Mouse (Mus musculus) midbrain, embryonic 13.5 days (tissue): ENCODE data around the gene Jak3. TPM values are rescaled to one million over a fixed set of nuclear protein-coding genes. Genes with fewer than 3 reads are reported as not detected.

Experiments used
- ATAC-seq: fragments of 200-750 bp; cut with Nextera tagmentation; 2 replicates; pipeline ENCODE4 v1.8.0; 2017; ENCODE audit warnings: mild to moderate bottlenecking, moderate TSS enrichment, moderate library complexity
- H3K27ac ChIP-seq: fragments of 300-500 bp; sonication (generic); 2 replicates; pipeline ENCODE4 v1.5.1; 2015; ENCODE audit warnings: inconsistent platforms, mild to moderate bottlenecking, moderate library complexity
- H3K27me3 ChIP-seq: fragments of 300-500 bp; sonication (generic); 2 replicates; pipeline ENCODE4 v1.6.1; 2015; ENCODE audit warnings: mild to moderate bottlenecking, inconsistent platforms
- H3K36me3 ChIP-seq: fragments of 300-500 bp; sonication (generic); 2 replicates; pipeline ENCODE4 v1.6.1; 2015; ENCODE audit warnings: mild to moderate bottlenecking, inconsistent platforms
- H3K4me1 ChIP-seq: fragments of 300-500 bp; sonication (generic); replicated peaks from 2 replicates; pipeline ENCODE4 v1.6.1; 2015; ENCODE audit warnings: inconsistent platforms
- H3K4me2 ChIP-seq: fragments of 300-500 bp; sonication (generic); replicated peaks from 2 replicates; pipeline ENCODE4 v1.6.1; 2015; ENCODE audit warnings: moderate library complexity, mild to moderate bottlenecking, inconsistent platforms
- H3K4me3 ChIP-seq: fragments of 300-500 bp; sonication (generic); replicated peaks from 2 replicates; pipeline ENCODE4 v1.5.1; 2015; ENCODE audit warnings: mild to moderate bottlenecking, inconsistent platforms
- H3K9ac ChIP-seq: fragments of 300-500 bp; sonication (generic); replicated peaks from 2 replicates; pipeline ENCODE4 v1.6.1; 2015; ENCODE audit warnings: mild to moderate bottlenecking, inconsistent platforms
- H3K9me3 ChIP-seq: fragments of 300-500 bp; sonication (generic); 2 replicates; pipeline ENCODE4 v1.6.1; 2016; ENCODE audit warnings: mild to moderate bottlenecking, inconsistent platforms
- WGBS: fragments of 180-500 bp; shearing (Covaris S2); methylation state at CpG from one replicate; pipeline ENCODE4 v1.1.7; 2015; 5-methylcytosine and 5-hydroxymethylcytosine counted together
- polyA plus RNA-seq: library from polyadenylated mRNA; unstranded; fragments of >200 nt; fragmentation: Nextera tagmentation; extraction: Ambion mirVana; gene quantifications from 2 replicates; pipeline ENCODE4 v1.2.1, GENCODE M21; 2015

Gene Jak3
- polyA plus RNA-seq, 1 experiment from 2014 or later, result 2.7 TPM

DNA sequence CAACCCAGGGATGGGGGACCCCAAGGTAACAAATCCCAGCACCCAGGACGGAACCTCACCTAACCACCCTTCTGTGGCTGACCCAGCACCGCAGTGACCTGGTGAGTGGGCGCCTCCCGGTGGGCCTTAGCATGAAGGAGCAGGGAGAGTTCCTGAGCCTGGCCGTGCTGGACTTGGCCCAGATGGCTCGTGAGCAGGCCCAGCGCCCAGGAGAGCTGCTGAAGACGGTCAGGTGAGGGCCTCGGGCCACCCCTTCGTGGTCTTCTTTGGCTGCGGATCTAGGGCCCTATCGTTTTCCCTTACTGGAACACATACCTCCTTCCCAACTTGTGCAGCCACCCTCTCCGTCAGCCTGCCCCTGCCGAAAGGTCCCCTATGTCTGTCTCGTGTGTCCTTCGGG is 3.0 kb downstream of the Jak3 start:
- peak overlapping the region; percentile 31 for H3K4me3 ChIP-seq
- H3K4me1 ChIP-seq, result peaks cover 20% of the 10 kb centered on the region
- no peak overlapping the region for H3K27ac ChIP-seq
- peak overlapping the region; percentile 48 for H3K4me2 ChIP-seq
- H3K9me3 ChIP-seq, result no peaks in the 10 kb centered on the region
- H3K36me3 ChIP-seq, result no peaks in the 10 kb centered on the region
- H3K27me3 ChIP-seq, result peaks cover 87% of the 10 kb centered on the region
- no peak for ATAC-seq
- WGBS, result 10% methylated on average over 16 of the region's 16 CpGs
- peak overlapping the region; percentile 28; the same call in 1 of the 2 replicates for H3K9ac ChIP-seq

DNA sequence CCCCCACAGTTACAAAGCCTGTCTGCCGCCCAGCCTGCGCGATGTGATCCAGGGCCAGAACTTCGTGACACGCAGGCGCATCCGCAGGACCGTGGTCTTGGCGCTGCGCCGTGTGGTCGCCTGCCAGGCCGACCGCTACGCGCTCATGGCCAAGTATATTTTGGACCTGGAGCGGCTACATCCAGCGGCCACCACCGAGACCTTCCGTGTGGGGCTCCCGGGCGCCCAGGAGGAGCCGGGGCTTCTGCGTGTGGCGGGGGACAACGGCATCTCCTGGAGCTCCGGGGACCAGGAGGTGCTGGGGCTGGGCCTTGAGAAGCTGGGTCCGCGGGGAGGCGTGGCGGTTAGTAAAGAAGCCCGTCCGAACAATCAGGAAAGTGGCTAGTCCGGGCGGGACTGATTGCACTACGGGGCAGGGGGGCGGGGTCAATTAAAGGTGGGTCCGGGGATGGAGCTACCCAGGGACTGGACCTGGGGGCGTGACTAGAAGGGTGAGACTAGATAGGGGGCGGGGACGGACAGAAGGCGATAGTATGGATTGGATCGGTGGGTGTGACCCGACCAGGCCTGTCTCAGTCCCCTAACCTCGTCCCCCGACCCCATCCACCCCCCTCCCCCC is 3.6 kb downstream of the Jak3 start:
- Histone ChIP-seq H3K9ac (peak overlapping the region; percentile 28; the same call in 1 of the 2 replicates), H3K36me3 (no peaks in the 10 kb centered on the region), H3K4me1 (peaks cover 20% of the 10 kb centered on the region), H3K9me3 (no peaks in the 10 kb centered on the region), H3K27ac (no peak overlapping the region), H3K4me3 (peak overlapping the region; percentile 31), H3K4me2 (peak overlapping the region; percentile 48), H3K27me3 (peaks cover 91% of the 10 kb centered on the region)
- ATAC-seq, result no peak
- WGBS, result 2% methylated on average over 46 of the region's 46 CpGs

DNA sequence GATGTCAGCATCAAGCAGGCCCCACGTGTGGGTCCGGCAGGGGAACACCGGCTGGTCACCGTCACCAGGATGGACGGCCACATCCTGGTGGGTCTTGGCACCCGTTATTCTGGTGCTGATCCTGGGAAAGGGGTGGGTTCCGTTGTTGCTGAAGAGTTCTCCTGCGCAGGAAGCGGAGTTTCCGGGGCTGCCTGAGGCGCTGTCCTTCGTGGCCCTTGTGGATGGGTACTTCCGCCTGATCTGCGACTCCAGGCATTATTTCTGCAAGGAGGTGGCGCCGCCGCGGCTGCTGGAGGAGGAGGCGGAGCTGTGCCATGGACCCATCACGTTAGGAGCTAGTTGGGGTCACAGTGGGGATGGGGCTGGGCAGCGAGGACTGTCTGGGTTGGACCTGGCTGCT is 4.4 kb downstream of the Jak3 start:
- 4% methylated on average over 21 of the region's 21 CpGs for WGBS
- ATAC-seq, result no peak
- H3K4me1 ChIP-seq, result peaks cover 21% of the 10 kb centered on the region
- H3K27me3 ChIP-seq, result peaks cover 94% of the 10 kb centered on the region
- 0 out of 2 replicates have a peak overlapping the region, but pooled peaks have one; percentile 13 for H3K4me2 ChIP-seq
- no peaks in the 10 kb centered on the region for H3K9me3 ChIP-seq
- no peak overlapping the region for H3K27ac ChIP-seq
- H3K4me3 ChIP-seq, result no peak overlapping the region
- H3K9ac ChIP-seq, result no peak overlapping the region
- no peaks in the 10 kb centered on the region for H3K36me3 ChIP-seq

DNA sequence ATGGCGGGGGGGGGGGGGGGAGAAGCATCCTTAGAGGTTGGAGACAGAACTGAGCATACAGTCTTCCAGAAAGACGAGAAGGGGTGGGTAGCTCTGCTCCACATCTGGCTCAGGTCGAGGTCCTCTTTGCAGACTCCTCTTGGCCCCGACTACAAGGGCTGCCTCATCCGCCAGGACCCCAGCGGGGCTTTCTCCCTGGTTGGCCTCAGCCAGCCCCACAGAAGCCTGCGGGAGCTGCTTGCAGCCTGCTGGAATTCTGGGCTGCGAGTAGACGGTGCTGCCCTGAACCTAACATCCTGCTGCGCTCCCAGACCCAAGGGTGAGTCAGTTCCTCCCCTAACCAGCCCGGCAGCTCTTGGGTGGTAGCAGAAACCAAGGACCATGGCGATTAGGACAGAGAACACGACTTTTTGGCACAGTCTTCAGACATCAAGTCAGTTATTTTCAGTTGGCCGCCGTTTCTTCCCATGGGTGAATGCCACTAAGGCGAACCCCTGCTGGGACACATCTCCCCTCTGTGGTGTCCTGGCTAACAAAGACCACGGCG is 5.3 kb downstream of the Jak3 start:
- Histone ChIP-seq H3K4me2 (no peak overlapping the region), H3K27me3 (peaks cover 99% of the 10 kb centered on the region), H3K36me3 (no peaks in the 10 kb centered on the region), H3K9ac (no peak overlapping the region), H3K4me1 (peaks cover 22% of the 10 kb centered on the region), H3K4me3 (no peak overlapping the region), H3K27ac (no peak overlapping the region), H3K9me3 (no peaks in the 10 kb centered on the region)
- ATAC-seq, result no peak
- 2% methylated on average over 18 of the region's 18 CpGs for WGBS

DNA sequence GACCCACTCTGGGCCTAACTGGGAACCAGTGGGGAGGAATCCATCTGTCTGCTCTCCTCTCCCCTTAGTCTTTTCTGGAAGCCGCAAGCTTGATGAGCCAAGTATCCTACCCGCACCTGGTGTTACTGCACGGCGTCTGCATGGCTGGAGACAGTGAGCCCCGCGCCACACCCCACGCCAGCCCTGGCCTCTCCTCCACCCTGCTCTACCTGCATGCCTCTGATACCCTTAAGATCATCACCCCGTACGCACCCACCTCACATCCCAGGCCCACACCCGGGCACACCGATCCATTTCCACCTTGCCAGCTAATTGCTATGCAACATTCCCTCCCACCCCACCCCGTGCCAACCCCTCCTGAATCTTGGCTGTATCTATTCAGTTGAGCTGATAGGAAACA is 6.7 kb downstream of the Jak3 start:
- H3K4me1 ChIP-seq, result peaks cover 30% of the 10 kb centered on the region
- no peaks in the 10 kb centered on the region for H3K9me3 ChIP-seq
- no peak overlapping the region for H3K9ac ChIP-seq
- ATAC-seq, result no peak
- peaks cover 100% of the 10 kb centered on the region for H3K27me3 ChIP-seq
- H3K36me3 ChIP-seq, result no peaks in the 10 kb centered on the region
- WGBS, result 53% methylated on average over 12 of the region's 12 CpGs
- no peak overlapping the region for H3K4me3 ChIP-seq
- H3K4me2 ChIP-seq, result no peak overlapping the region
- H3K27ac ChIP-seq, result no peak overlapping the region

DNA sequence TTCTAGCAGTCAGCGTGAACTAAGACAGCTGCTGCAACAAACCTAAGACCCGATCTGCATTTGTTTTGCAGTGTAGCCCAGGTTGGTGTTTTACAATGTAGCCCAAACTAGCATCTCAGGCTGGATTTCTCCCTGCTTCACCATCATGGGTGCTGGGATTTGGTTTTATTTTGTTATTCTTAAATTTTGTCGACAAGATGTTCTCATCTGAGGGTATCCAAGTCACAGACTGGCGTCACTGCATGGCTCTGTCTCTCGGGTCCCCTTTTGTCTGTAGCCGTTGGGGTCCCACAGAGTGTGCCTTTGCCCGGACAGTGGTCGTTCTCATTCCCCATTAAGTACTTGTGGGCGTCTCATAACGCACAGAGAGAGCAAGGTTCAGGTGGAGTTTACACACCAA is 8.6 kb downstream of the Jak3 start:
- no peak for ATAC-seq
- WGBS, result 9% methylated on average over 10 of the region's 10 CpGs
- Histone ChIP-seq H3K27ac (no peak overlapping the region), H3K36me3 (no peaks in the 10 kb centered on the region), H3K4me3 (no peak overlapping the region), H3K27me3 (peaks cover 100% of the 10 kb centered on the region), H3K4me2 (no peak overlapping the region), H3K9ac (no peak overlapping the region), H3K9me3 (no peaks in the 10 kb centered on the region), H3K4me1 (peaks cover 27% of the 10 kb centered on the region)

DNA sequence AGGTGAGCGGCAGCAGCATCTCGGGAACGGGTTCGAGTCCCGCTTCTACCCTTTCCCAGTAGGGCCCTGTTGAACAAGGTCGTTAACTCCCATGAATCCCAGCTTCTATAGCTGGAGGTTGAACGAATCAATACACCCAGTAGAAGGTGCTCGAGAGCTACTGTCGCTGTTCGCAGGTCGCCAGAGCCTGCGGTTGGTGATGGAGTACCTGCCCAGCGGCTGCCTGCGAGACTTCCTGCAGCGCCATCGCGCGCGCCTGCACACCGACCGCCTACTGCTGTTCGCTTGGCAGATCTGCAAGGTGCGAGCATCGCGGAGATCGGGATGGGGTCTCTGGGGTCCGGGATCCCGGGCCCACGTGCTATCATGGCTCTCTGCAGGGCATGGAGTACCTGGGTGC is 9.5 kb downstream of the Jak3 start:
- Histone ChIP-seq H3K27me3 (peaks cover 100% of the 10 kb centered on the region), H3K36me3 (no peaks in the 10 kb centered on the region), H3K4me3 (peak overlapping the region; percentile 41), H3K4me2 (peak overlapping the region; percentile 62), H3K9me3 (no peaks in the 10 kb centered on the region), H3K27ac (no peak overlapping the region), H3K4me1 (peaks cover 21% of the 10 kb centered on the region), H3K9ac (peak overlapping the region; percentile 54; the same call in 1 of the 2 replicates)
- peak; percentile 37 for ATAC-seq
- WGBS, result 2% methylated on average over 29 of the region's 29 CpGs

DNA sequence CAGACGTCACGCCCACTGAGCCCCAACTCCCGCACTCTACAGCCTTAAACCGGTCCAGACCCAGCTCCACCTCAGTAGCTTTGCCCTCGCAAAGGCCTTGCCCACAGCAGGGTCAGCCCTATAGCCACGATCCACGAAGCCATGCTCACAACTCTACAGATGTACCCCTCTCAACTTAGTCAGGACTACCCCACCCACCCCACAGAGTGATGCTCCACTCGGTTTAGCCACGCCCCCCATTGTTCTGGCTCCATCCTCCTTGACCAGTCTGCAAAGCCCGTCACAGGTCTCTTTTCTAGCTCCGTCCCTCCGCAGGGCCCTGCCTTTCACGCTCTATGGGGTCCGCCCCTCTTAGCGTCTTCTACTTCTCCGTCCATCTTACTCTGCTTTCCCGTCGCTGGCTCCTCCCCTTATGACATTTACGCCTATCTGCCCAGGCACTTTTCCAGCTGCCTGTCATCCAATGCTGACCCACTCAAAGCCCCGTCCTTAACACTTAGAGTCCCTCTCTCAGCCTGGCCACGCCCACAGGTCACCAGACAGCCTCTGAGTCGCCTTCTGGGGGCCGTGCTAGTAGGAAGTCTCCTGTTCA is 10.1 kb downstream of the Jak3 start:
- Histone ChIP-seq H3K4me1 (peaks cover 20% of the 10 kb centered on the region), H3K9ac (peak overlapping the region; percentile 54; the same call in 1 of the 2 replicates), H3K27me3 (peaks cover 100% of the 10 kb centered on the region), H3K4me3 (peak overlapping the region; percentile 41), H3K27ac (no peak overlapping the region), H3K9me3 (no peaks in the 10 kb centered on the region), H3K4me2 (peak overlapping the region; percentile 62), H3K36me3 (no peaks in the 10 kb centered on the region)
- ATAC-seq, result peak; percentile 67
- WGBS, result under 1% methylated on average over 23 of the region's 23 CpGs

DNA sequence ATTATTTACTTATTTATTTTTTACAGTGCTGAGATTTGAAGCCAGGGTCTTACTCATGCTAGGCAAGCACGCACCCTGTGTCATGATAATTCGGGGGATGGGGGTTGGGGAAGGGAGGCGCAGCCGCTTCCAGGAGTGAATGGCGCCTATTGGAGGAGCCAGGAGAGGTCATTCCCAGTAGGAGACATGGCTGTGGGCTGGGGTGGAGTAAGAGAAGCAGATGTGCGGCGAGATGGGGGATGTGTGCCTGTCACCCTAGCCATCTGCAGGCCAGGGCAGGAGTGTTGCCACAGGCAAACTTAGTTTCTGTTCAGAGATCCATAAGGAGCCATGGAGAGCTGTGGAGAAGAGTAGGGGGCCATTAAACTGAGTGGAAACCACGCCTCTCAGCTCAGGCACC is 11.5 kb downstream of the Jak3 start:
- H3K4me3 ChIP-seq, result no peak overlapping the region
- no peak for ATAC-seq
- no peaks in the 10 kb centered on the region for H3K9me3 ChIP-seq
- H3K4me2 ChIP-seq, result no peak overlapping the region
- peaks cover 100% of the 10 kb centered on the region for H3K27me3 ChIP-seq
- H3K4me1 ChIP-seq, result peaks cover 21% of the 10 kb centered on the region
- 6% methylated on average over 8 of the region's 8 CpGs for WGBS
- no peaks in the 10 kb centered on the region for H3K36me3 ChIP-seq
- H3K9ac ChIP-seq, result no peak overlapping the region
- no peak overlapping the region for H3K27ac ChIP-seq

DNA sequence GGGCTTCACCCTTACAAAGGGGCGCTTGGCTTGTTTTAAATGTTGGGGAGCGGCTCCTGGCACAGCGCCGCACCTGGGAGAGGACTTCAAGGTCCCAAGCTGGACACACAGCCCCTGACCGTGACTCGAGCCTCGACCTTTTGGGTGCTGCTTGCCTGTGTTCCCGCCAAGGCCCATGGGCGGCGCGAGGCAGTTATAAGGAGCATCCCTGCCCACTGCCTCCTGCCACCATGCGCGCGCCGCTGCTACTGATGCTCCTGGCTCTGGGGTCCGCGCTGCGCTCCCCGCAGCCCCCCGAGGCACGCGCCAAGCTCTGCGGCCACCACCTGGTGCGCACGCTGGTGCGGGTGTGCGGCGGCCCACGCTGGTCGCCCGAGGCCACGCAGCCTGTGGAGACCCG is 12.9 kb downstream of the Jak3 start, which contains the start of gene Insl3:
Gene Insl3 (plus strand): TSS at position 187 of the 400 bp plus-strand sequence.
- Histone ChIP-seq H3K27me3 (peaks cover 100% of the 10 kb centered on the region), H3K9ac (no peak within 1 kb of the TSS), H3K27ac (no peak within 1 kb of the TSS), H3K9me3 (no peaks in the 10 kb centered on the region), H3K4me1 (peaks cover 32% of the 10 kb centered on the region), H3K36me3 (no peaks in the 10 kb centered on the region), H3K4me2 (no peak within 1 kb of the TSS), H3K4me3 (no peak within 1 kb of the TSS)
- no peak for ATAC-seq
- WGBS, result 5% methylated on average over 33 of the region's 33 CpGs

DNA sequence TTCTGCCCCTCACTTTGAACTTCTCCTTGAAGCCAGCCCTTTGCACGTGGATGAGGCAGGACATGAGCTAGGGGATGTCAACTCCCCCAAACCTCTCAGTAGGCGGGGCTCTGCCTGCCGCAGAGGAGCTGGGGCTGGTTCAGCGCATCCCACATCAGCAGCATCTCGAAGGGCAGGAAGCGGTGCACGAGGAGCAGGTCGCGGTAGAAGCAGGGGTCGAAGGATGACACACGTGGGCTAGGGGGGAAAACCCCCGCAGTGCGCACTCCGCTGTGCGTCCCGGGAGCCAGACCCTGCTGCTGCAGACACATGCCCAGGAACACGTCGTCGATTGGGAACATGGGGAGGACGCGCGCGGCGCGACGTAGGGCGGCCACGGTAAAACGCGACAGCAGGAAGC is 16.4 kb downstream of the Jak3 start:
- Histone ChIP-seq H3K27me3 (peaks cover 91% of the 10 kb centered on the region), H3K27ac (no peak overlapping the region), H3K9ac (no peak overlapping the region), H3K4me1 (peaks cover 17% of the 10 kb centered on the region), H3K4me3 (0 out of 2 replicates have a peak overlapping the region, but pooled peaks have one; percentile 13), H3K4me2 (peak overlapping the region; percentile 5; the same call in 1 of the 2 replicates), H3K9me3 (no peaks in the 10 kb centered on the region), H3K36me3 (no peaks in the 10 kb centered on the region)
- no peak for ATAC-seq
- WGBS, result 4% methylated on average over 30 of the region's 30 CpGs
